Mouse (Mus musculus): ENCODE results near the gene Ptpn23. TPM values are rescaled to one million over a fixed set of nuclear protein-coding genes. Genes with fewer than 3 reads are reported as not detected.

The Ptpn23 gene
- polyA plus RNA-seq, 1 experiment, result 38.9 TPM

DNA sequence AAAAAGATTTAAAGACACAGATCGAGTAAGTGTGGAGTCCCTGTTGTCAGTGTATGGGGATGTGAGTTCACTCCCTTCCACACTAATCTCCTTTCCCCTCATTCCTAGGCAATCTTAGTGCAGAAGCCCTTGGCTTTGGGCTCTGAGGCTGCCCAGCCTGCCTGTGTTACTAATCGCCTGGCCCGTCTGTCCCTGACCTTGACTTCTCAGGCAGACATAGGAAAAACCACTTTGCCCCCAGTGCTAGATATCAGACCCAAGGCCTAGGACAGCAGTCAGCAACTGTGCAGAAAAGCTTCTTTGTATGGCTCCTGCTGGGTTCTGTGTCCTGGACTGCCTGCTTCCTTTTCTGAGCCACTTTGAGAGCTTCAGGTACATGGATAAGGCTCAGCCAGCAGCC, 32.3 kb downstream of the Ptpn23 start:
- no peak for TF ChIP-seq POLR2A (IDR thresholded peaks at IDR 0.05; ENCODE audit: insufficient read depth, low read length)
- TF ChIP-seq CTCF (IDR thresholded peaks at IDR 0.05; ENCODE audit: low read depth, low read length), result no peak
- Histone ChIP-seq H3K9ac (ENCODE audit: low read depth, poor library complexity, severe bottlenecking) (no peak overlapping the region), H3K27me3 (ENCODE audit: control insufficient read depth, insufficient read depth, low read length, poor library complexity, severe bottlenecking) (no peaks in the 10 kb centered on the region), H3K9me3 (replicated peaks; ENCODE audit: control insufficient read depth, insufficient read depth, low read length, poor library complexity, severe bottlenecking) (no peaks in the 10 kb centered on the region), H3K4me1 (ENCODE audit: control insufficient read depth, insufficient read depth, low read length) (no peaks in the 10 kb centered on the region), H3K27ac (ENCODE audit: insufficient read depth, low read length) (no peak overlapping the region), H3K36me3 (ENCODE audit: control insufficient read depth, insufficient read depth, low read length, poor library complexity, severe bottlenecking) (no peaks in the 10 kb centered on the region), H3K4me3 (ENCODE audit: low read depth, low read length) (no peak overlapping the region)

DNA sequence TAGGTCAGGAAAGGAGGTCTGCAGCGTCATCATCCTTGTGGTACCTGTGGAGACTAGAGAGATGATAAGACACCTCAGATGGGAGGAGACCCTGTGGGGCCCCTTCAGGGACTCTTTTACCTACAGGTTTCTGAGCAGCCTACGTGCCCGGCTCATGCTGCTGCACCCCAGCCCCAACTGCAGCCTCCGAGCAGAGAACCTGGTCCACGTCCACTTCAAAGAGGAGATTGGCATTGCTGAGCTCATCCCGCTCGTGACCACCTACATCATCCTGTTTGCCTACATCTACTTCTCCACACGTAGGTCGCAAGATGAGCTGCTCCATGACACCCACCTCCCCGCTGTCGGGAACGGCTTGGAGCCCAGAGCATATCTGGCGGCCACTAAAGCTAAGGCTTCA, 34.1 kb downstream of the Ptpn23 start:
- H3K9me3 ChIP-seq (replicated peaks; ENCODE audit: control insufficient read depth, insufficient read depth, low read length, poor library complexity, severe bottlenecking), result no peaks in the 10 kb centered on the region
- no peak overlapping the region for H3K9ac ChIP-seq (ENCODE audit: low read depth, poor library complexity, severe bottlenecking)
- no peak overlapping the region for H3K27ac ChIP-seq (ENCODE audit: insufficient read depth, low read length)
- H3K36me3 ChIP-seq (ENCODE audit: control insufficient read depth, insufficient read depth, low read length, poor library complexity, severe bottlenecking), result no peaks in the 10 kb centered on the region
- no peaks in the 10 kb centered on the region for H3K4me1 ChIP-seq (ENCODE audit: control insufficient read depth, insufficient read depth, low read length)
- H3K27me3 ChIP-seq (ENCODE audit: control insufficient read depth, insufficient read depth, low read length, poor library complexity, severe bottlenecking), result no peaks in the 10 kb centered on the region
- no peak for TF ChIP-seq EP300 (IDR thresholded peaks at IDR 0.05; ENCODE audit: insufficient read depth, low read depth, low read length)
- TF ChIP-seq CTCF (IDR thresholded peaks at IDR 0.05; ENCODE audit: low read depth, low read length), result no peak
- no peak for TF ChIP-seq POLR2A (IDR thresholded peaks at IDR 0.05; ENCODE audit: insufficient read depth, low read length)
- no peak overlapping the region for H3K4me3 ChIP-seq (ENCODE audit: low read depth, low read length)

- H3K4me1 ChIP-seq (ENCODE audit: control insufficient read depth, insufficient read depth, low read length), result no peaks in the 10 kb centered on the region
- H3K9me3 ChIP-seq (replicated peaks; ENCODE audit: control insufficient read depth, insufficient read depth, low read length, poor library complexity, severe bottlenecking), result no peaks in the 10 kb centered on the region
- TF ChIP-seq EP300 (IDR thresholded peaks at IDR 0.05; ENCODE audit: insufficient read depth, low read depth, low read length) (no peak), POLR2A (IDR thresholded peaks at IDR 0.05; ENCODE audit: insufficient read depth, low read length) (no peak), CTCF (IDR thresholded peaks at IDR 0.05; ENCODE audit: low read depth, low read length) (no peak)
- H3K4me3 ChIP-seq (ENCODE audit: low read depth, low read length), result no peak overlapping the region
- no peak overlapping the region for H3K27ac ChIP-seq (ENCODE audit: insufficient read depth, low read length)
- H3K27me3 ChIP-seq (ENCODE audit: control insufficient read depth, insufficient read depth, low read length, poor library complexity, severe bottlenecking), result no peaks in the 10 kb centered on the region
- no peaks in the 10 kb centered on the region for H3K36me3 ChIP-seq (ENCODE audit: control insufficient read depth, insufficient read depth, low read length, poor library complexity, severe bottlenecking)
- no peak overlapping the region for H3K9ac ChIP-seq (ENCODE audit: low read depth, poor library complexity, severe bottlenecking)
These were observed 38.2 kb downstream of the Ptpn23 start for GRCm38 (mm10) chr9:110369860-110370259.

- H3K27ac ChIP-seq (ENCODE audit: insufficient read depth, low read length), result no peak overlapping the region
- no peaks in the 10 kb centered on the region for H3K27me3 ChIP-seq (ENCODE audit: control insufficient read depth, insufficient read depth, low read length, poor library complexity, severe bottlenecking)
- H3K4me3 ChIP-seq (ENCODE audit: low read depth, low read length), result no peak overlapping the region
- no peak for TF ChIP-seq CTCF (IDR thresholded peaks at IDR 0.05; ENCODE audit: low read depth, low read length)
- no peak for TF ChIP-seq POLR2A (IDR thresholded peaks at IDR 0.05; ENCODE audit: insufficient read depth, low read length)
- no peak for TF ChIP-seq EP300 (IDR thresholded peaks at IDR 0.05; ENCODE audit: insufficient read depth, low read depth, low read length)
- no peaks in the 10 kb centered on the region for H3K36me3 ChIP-seq (ENCODE audit: control insufficient read depth, insufficient read depth, low read length, poor library complexity, severe bottlenecking)
- no peaks in the 10 kb centered on the region for H3K4me1 ChIP-seq (ENCODE audit: control insufficient read depth, insufficient read depth, low read length)
- H3K9ac ChIP-seq (ENCODE audit: low read depth, poor library complexity, severe bottlenecking), result no peak overlapping the region
- no peaks in the 10 kb centered on the region for H3K9me3 ChIP-seq (replicated peaks; ENCODE audit: control insufficient read depth, insufficient read depth, low read length, poor library complexity, severe bottlenecking)
These were observed 41.3 kb downstream of the Ptpn23 start for GRCm38 (mm10) chr9:110366746-110367145.

DNA sequence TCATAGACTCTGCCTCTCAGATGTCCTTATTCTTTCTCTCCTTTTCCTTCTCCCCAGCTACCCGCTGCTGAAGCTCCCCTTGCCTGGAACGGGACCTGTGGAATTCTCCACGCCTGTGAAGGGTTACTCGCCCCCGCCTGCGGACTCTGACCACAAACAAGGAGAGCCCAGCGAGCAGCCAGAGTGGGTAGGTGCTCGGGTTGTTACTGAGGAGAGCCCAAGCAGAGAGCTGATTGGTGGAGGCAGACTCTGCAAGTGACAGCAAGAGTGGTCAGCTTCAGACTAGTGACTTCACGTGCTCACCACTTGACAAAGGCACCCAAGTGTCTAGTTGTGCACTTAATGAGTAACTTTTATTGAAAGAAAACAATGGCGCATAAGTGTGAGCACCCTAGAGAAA, 45.7 kb downstream of the Ptpn23 start:
- Histone ChIP-seq H3K4me3 (ENCODE audit: low read depth, low read length) (no peak overlapping the region), H3K36me3 (ENCODE audit: control insufficient read depth, insufficient read depth, low read length, poor library complexity, severe bottlenecking) (no peaks in the 10 kb centered on the region), H3K4me1 (ENCODE audit: control insufficient read depth, insufficient read depth, low read length) (no peaks in the 10 kb centered on the region), H3K9me3 (replicated peaks; ENCODE audit: control insufficient read depth, insufficient read depth, low read length, poor library complexity, severe bottlenecking) (no peaks in the 10 kb centered on the region), H3K9ac (ENCODE audit: low read depth, poor library complexity, severe bottlenecking) (no peak overlapping the region), H3K27ac (ENCODE audit: insufficient read depth, low read length) (no peak overlapping the region), H3K27me3 (ENCODE audit: control insufficient read depth, insufficient read depth, low read length, poor library complexity, severe bottlenecking) (no peaks in the 10 kb centered on the region)
- TF ChIP-seq EP300 (IDR thresholded peaks at IDR 0.05; ENCODE audit: insufficient read depth, low read depth, low read length) (no peak), CTCF (IDR thresholded peaks at IDR 0.05; ENCODE audit: low read depth, low read length) (no peak), POLR2A (IDR thresholded peaks at IDR 0.05; ENCODE audit: insufficient read depth, low read length) (no peak)

- Histone ChIP-seq H3K27me3 (ENCODE audit: control insufficient read depth, insufficient read depth, low read length, poor library complexity, severe bottlenecking) (no peaks in the 10 kb centered on the region), H3K9ac (ENCODE audit: low read depth, poor library complexity, severe bottlenecking) (no peak overlapping the region), H3K4me3 (ENCODE audit: low read depth, low read length) (no peak overlapping the region), H3K36me3 (ENCODE audit: control insufficient read depth, insufficient read depth, low read length, poor library complexity, severe bottlenecking) (no peaks in the 10 kb centered on the region), H3K9me3 (replicated peaks; ENCODE audit: control insufficient read depth, insufficient read depth, low read length, poor library complexity, severe bottlenecking) (no peaks in the 10 kb centered on the region), H3K27ac (ENCODE audit: insufficient read depth, low read length) (no peak overlapping the region), H3K4me1 (ENCODE audit: control insufficient read depth, insufficient read depth, low read length) (no peaks in the 10 kb centered on the region)
- no peak for TF ChIP-seq CTCF (IDR thresholded peaks at IDR 0.05; ENCODE audit: low read depth, low read length)
- no peak for TF ChIP-seq POLR2A (IDR thresholded peaks at IDR 0.05; ENCODE audit: insufficient read depth, low read length)
- TF ChIP-seq EP300 (IDR thresholded peaks at IDR 0.05; ENCODE audit: insufficient read depth, low read depth, low read length), result no peak
These were observed 46.7 kb downstream of the Ptpn23 start for GRCm38 (mm10) chr9:110361299-110361698.
